Mouse (Mus musculus) erythroblast, embryonic 14.5 days (primary cell): ENCODE measurements around the gene Plekha5.

Experiments
- GATA1 ChIP-seq: IDR thresholded peaks from 2 replicates; pipeline ENCODE4 v1.6.1; 2012; ENCODE audit warnings: low read length, inconsistent platforms, mixed read lengths
- TAL1 ChIP-seq: IDR thresholded peaks from 3 replicates; pipeline ENCODE4 v1.6.1; 2012; ENCODE audit warnings: low read length, inconsistent platforms, mixed read lengths

DNA sequence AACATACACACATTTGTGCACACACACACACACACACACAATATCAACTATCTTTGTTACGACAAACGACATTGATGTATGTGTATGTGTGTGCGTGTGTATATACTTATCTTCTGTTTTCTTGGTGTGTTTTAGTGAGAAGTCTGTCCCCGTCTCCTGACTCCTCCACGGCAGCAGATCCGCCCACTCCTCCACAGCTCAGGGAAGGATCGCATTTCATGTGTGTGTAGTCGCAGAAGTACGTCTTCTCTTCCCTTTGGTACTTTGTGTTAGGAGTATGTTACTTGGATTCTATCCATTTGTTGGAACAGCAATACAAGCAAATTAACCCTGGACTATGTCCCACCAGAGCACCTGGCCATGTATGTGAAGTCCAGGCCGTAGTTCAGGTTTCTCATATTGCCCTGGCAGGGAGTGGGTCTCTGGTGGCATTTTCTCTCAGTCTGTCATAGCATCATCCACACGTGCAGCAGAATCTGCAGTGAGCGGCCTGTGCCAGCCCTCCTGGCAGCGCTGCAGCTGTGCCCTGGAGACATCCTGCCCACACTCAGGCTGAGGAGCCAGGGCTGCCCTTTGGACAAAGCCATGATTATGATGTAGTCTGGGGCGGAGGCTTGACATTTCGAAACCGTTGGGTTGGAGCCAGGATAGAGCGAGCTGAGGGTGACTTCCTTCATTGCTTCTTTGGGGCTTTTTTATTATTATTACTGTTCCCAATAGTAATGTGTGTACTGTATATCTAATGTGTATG lies 169.7 kb downstream of the Plekha5 start:
- no peak for TF ChIP-seq TAL1
- TF ChIP-seq GATA1: no peak
